Mouse (Mus musculus): ENCODE measurements around the gene Mtmr3. TPM values are rescaled to one million over a fixed set of nuclear protein-coding genes. Genes with fewer than 3 reads are reported as not detected.
A peak's percentile ranks its signal among the peaks of the same experiment; 100 is the strongest.

Gene Mtmr3
- total RNA-seq (2021) = 10 to 100 TPM; 48.1 to 49.5 TPM
- long read RNA-seq, experiment 1, full-length matches to known transcripts = 4 of 53 reads
- long read RNA-seq, experiment 1, partial matches to known transcripts = 9 of 53 reads
- long read RNA-seq, experiment 1, other reads (novel, unspliced or antisense) = 40 of 53 reads
- long read RNA-seq, experiment 2, partial matches to known transcripts = 7 of 75 reads
- long read RNA-seq, experiment 2, other reads (novel, unspliced or antisense) = 68 of 75 reads

GRCm38 (mm10) chr11:4594608-4595500 is at the start of gene Mtmr3:
Gene Mtmr3 (minus strand): TSS chr11:4594863.
- intact Hi-C loops (cut with DNase I) = loop anchor here (2.0 to 5.0 kb wide), 3 partner anchors 42 to 93 kb away; partner anchors contain the start of gene Ascc2
- no peak for TF ChIP-seq CTCF (IDR thresholded peaks at IDR 0.05)
- peak within 1 kb of the TSS; percentile 98 for H3K27ac ChIP-seq
- peak within 1 kb of the TSS; percentile 92 for H3K4me3 ChIP-seq
- DNase-seq = peak; percentile 98

GRCm38 (mm10) chr11:4643722-4644121 is 49.1 kb upstream of the Mtmr3 start:
- Histone ChIP-seq H3K4me3 (no peak overlapping the region), H3K27ac (no peak overlapping the region)
- intact Hi-C loops (cut with DNase I) = loop anchor here (5.0 kb wide), 1 partner anchor 136 kb away; no protein-coding TSS in a partner anchor
- DNase-seq = no peak
- no peak for TF ChIP-seq CTCF (IDR thresholded peaks at IDR 0.05)

- Histone ChIP-seq H3K27ac (no peak overlapping the region), H3K4me3 (no peak overlapping the region)
- DNase-seq = no peak
- intact Hi-C loops (cut with DNase I) = loop anchor here (5.0 kb wide), 1 partner anchor 134 kb away; no protein-coding TSS in a partner anchor
- no peak for TF ChIP-seq CTCF (IDR thresholded peaks at IDR 0.05)
Measured at GRCm38 (mm10) chr11:4641185-4641584, 46.5 kb upstream of the Mtmr3 start.

- peak overlapping the region; percentile 91 for H3K27ac ChIP-seq
- no peak for TF ChIP-seq CTCF (IDR thresholded peaks at IDR 0.05)
Measured at GRCm38 (mm10) chr11:4638261-4638660, 43.6 kb upstream of the Mtmr3 start.

GRCm38 (mm10) chr11:4637534-4638234 is 43.0 kb upstream of the Mtmr3 start, which contains the start of gene Ascc2:
Gene Ascc2 (plus strand): TSS chr11:4637747.
- intact Hi-C loops (cut with DNase I) = loop anchor here (2.0 kb wide), 1 partner anchor 43 kb away; the partner anchor contains the start of gene Mtmr3
- H3K4me3 ChIP-seq = peak within 1 kb of the TSS; percentile 80
- DNase-seq = peak; percentile 98
- peak within 1 kb of the TSS; percentile 91 for H3K27ac ChIP-seq
- TF ChIP-seq CTCF (IDR thresholded peaks at IDR 0.05) = peak; percentile 27; the same call in 1 of the 2 replicates

More at GRCm38 (mm10) chr11:4638261-4638660, 43.6 kb upstream of the Mtmr3 start:
- H3K4me3 ChIP-seq = peak overlapping the region; percentile 80
- intact Hi-C loops (cut with DNase I) = no loop called here
- no peak for DNase-seq

- H3K4me3 ChIP-seq = peak overlapping the region; percentile 80
- no peak for DNase-seq
- intact Hi-C loops (cut with DNase I) = loop anchor here (2.0 kb wide), 1 partner anchor 42 kb away; the partner anchor contains the start of gene Mtmr3
- TF ChIP-seq CTCF (IDR thresholded peaks at IDR 0.05) = no peak
- H3K27ac ChIP-seq = peak overlapping the region; percentile 91
Measured at GRCm38 (mm10) chr11:4636782-4637342, 42.2 kb upstream of the Mtmr3 start.

GRCm38 (mm10) chr11:4634395-4634794 is 39.7 kb upstream of the Mtmr3 start:
- Histone ChIP-seq H3K27ac (no peak overlapping the region), H3K4me3 (no peak overlapping the region)
- DNase-seq = no peak
- no peak for TF ChIP-seq CTCF (IDR thresholded peaks at IDR 0.05)
- intact Hi-C loops (cut with DNase I) = no loop called here

GRCm38 (mm10) chr11:4633420-4633819 is 38.8 kb upstream of the Mtmr3 start:
- intact Hi-C loops (cut with DNase I) = no loop called here
- Histone ChIP-seq H3K27ac (no peak overlapping the region), H3K4me3 (no peak overlapping the region)
- no peak for TF ChIP-seq CTCF (IDR thresholded peaks at IDR 0.05)
- no peak for DNase-seq

- TF ChIP-seq CTCF (IDR thresholded peaks at IDR 0.05) = no peak
- no peak overlapping the region for H3K27ac ChIP-seq
- intact Hi-C loops (cut with DNase I) = no loop called here
- DNase-seq = no peak
- H3K4me3 ChIP-seq = no peak overlapping the region
Measured at GRCm38 (mm10) chr11:4629861-4630280, 35.2 kb upstream of the Mtmr3 start.

GRCm38 (mm10) chr11:4627636-4628035 is 33.0 kb upstream of the Mtmr3 start:
- intact Hi-C loops (cut with DNase I) = no loop called here
- DNase-seq = no peak
- TF ChIP-seq CTCF (IDR thresholded peaks at IDR 0.05) = no peak
- H3K27ac ChIP-seq = no peak overlapping the region
- no peak overlapping the region for H3K4me3 ChIP-seq

- Histone ChIP-seq H3K4me3 (no peak overlapping the region), H3K27ac (no peak overlapping the region)
- DNase-seq = no peak
- TF ChIP-seq CTCF (IDR thresholded peaks at IDR 0.05) = no peak
- intact Hi-C loops (cut with DNase I) = no loop called here
Measured at GRCm38 (mm10) chr11:4625931-4626330, 31.3 kb upstream of the Mtmr3 start.

- no peak for TF ChIP-seq CTCF (IDR thresholded peaks at IDR 0.05)
- no peak for DNase-seq
- no peak overlapping the region for H3K27ac ChIP-seq
- intact Hi-C loops (cut with DNase I) = no loop called here
- no peak overlapping the region for H3K4me3 ChIP-seq
Measured at GRCm38 (mm10) chr11:4622997-4623396, 28.3 kb upstream of the Mtmr3 start.
